19 mouse cellular contexts compared by ENCODE assay signal in the genomic region with DNA sequence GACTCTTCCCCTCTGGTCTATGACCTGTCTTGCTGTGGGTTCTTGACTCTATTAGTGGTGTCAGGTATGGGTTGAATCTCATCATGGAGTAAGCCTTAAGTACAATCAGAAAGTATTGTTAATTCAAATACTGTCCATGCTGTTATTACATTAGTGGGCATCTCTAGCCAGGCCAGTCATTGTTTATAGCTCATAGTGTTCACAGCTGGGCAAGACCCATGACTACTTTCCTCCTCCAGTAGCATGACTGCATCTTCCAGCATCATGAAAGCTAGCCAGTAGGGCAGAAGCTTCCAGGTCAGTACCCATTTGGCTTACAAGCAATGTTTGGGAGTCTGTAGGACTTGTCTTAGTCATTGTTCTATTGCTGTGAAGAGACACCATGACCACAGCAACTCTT.
DNase-seq lines count a peak whose midpoint lies in the region; ATAC-seq and TF ChIP-seq lines count a peak whose summit lies in the region.
"Had no signal": no experiment of that assay in that cellular context is flagged by ENCODE, and none has a peak within 500 bp of the region (broad histone marks: within the 10 kb centered on the region; RNA-seq: fewer than 3 reads in every experiment).

No protein-coding gene starts in this region.

- H3K4me2 ChIP-seq in midbrain, embryonic 11.5 days = no peak overlapping the region
- no peak overlapping the region for H3K4me2 ChIP-seq in midbrain, postnatal 0 days (ENCODE audit: low read depth, low read length, poor library complexity, severe bottlenecking)

- no peak overlapping the region for H3K27ac ChIP-seq in midbrain, embryonic 11.5 days (ENCODE audit: low read depth, low read length)
- no peak overlapping the region for H3K27ac ChIP-seq in midbrain, postnatal 0 days (ENCODE audit: low read depth, low read length)

- H3K9ac ChIP-seq in midbrain, embryonic 11.5 days (ENCODE audit: low read length) = no peak overlapping the region
- no peak overlapping the region for H3K9ac ChIP-seq in midbrain, postnatal 0 days (replicated peaks; ENCODE audit: low read length, poor library complexity, severe bottlenecking)

- H3K36me3 ChIP-seq in midbrain, embryonic 11.5 days (ENCODE audit: control insufficient read depth, insufficient read depth, low read length) = no peaks in the 10 kb centered on the region
- H3K36me3 ChIP-seq in midbrain, postnatal 0 days (ENCODE audit: insufficient read depth, low read length) = no peaks in the 10 kb centered on the region
- H3K36me3 ChIP-seq: G1E had no signal

- no peak for TF ChIP-seq CTCF in midbrain, postnatal 0 days (IDR thresholded peaks at IDR 0.05)

- ATAC-seq in midbrain, embryonic 11.5 days (ENCODE audit: low FRiP score) = no peak
- no peak for ATAC-seq in midbrain, postnatal 0 days (ENCODE audit: low FRiP score)
- ATAC-seq: activated CD4-positive, CD25-positive, alpha-beta regulatory T cell, adult 4 months; CD4-positive, CD25-positive, alpha-beta regulatory T cell, adult 4 months; Patski had no signal

- no peaks in the 10 kb centered on the region for H3K27me3 ChIP-seq in midbrain, embryonic 11.5 days (ENCODE audit: control insufficient read depth, insufficient read depth, low read length)
- no peaks in the 10 kb centered on the region for H3K27me3 ChIP-seq in midbrain, postnatal 0 days (ENCODE audit: insufficient read depth, low read length)
- H3K27me3 ChIP-seq: CH12.LX had no signal

- H3K9me3 ChIP-seq in midbrain, embryonic 11.5 days (ENCODE audit: control insufficient read depth, low read length) = no peaks in the 10 kb centered on the region
- H3K9me3 ChIP-seq in midbrain, postnatal 0 days (ENCODE audit: low read length) = no peaks in the 10 kb centered on the region
- H3K9me3 ChIP-seq: G1E had no signal

- DNase-seq in heart, adult 11 months = peak; percentile 55
- no peak for DNase-seq in heart, adult 18-20 months
- DNase-seq in midbrain, embryonic 11.5 days (ENCODE audit: low spot score, missing footprints) = peak; percentile 53
- DNase-seq in midbrain, postnatal 0 days (ENCODE audit: low spot score) = no peak
- DNase-seq: adrenal gland, adult 2 months; adrenal gland, adult 8-10 months; adrenal gland, postnatal 10 days; adrenal gland, postnatal 14 days; adrenal gland, postnatal 25 days; adrenal gland, postnatal 36 days; B cell, adult 2 months; cerebellum, adult 11 months; cerebellum, adult 11-12 months; cerebellum, adult 18-20 months had no signal

- no peaks in the 10 kb centered on the region for H3K4me1 ChIP-seq in midbrain, embryonic 11.5 days (ENCODE audit: control insufficient read depth, insufficient read depth, low read length)
- H3K4me1 ChIP-seq in midbrain, postnatal 0 days (ENCODE audit: insufficient read depth, low read length) = no peaks in the 10 kb centered on the region

- H3K4me3 ChIP-seq in midbrain, embryonic 11.5 days (ENCODE audit: low read depth, low read length) = no peak overlapping the region
- H3K4me3 ChIP-seq in midbrain, postnatal 0 days (ENCODE audit: low read depth, low read length) = no peak overlapping the region

Comparison
In these comparisons a context has a peak if more than half of its experiments do, and no peak if none do; other contexts are left out.
1. DNase-seq: peak in heart, adult 11 months (single experiment) and midbrain, embryonic 11.5 days (single experiment); none in heart, adult 18-20 months (0 of 2) and midbrain, postnatal 0 days (single experiment).